Mouse (Mus musculus) megakaryocyte, adult 5-6 weeks (primary cell): Measurements from ENCODE around the gene Clip4. TPM values are rescaled to one million over a fixed set of nuclear protein-coding genes. Genes with fewer than 3 reads are reported as not detected.
A peak's percentile ranks its signal among the peaks of the same experiment; 100 is the strongest.

Experiments
- ATAC-seq: 2 replicates; pipeline ENCODE4 v1.8.0; 2016; ENCODE audit warnings: mild to moderate bottlenecking, inconsistent platforms; ENCODE audit not compliant: poor library complexity, severe bottlenecking
- total RNA-seq, 2 experiments: library from RNA; stranded (forward) in 1 of 2; stranded (reverse) in 1 of 2; fragments of 153-499, 151-499 nt in 1 of 2; fragments of 221-1000, 200-1000 nt in 1 of 2; gene quantifications; 2 replicates each; pipeline versions ENCODE4 v1.2.3 to v1.2.4; 2015 to 2017

Gene Clip4
- total RNA-seq, 2 experiments from 2014 or later = 0.45 TPM; not detected in 1

DNA sequence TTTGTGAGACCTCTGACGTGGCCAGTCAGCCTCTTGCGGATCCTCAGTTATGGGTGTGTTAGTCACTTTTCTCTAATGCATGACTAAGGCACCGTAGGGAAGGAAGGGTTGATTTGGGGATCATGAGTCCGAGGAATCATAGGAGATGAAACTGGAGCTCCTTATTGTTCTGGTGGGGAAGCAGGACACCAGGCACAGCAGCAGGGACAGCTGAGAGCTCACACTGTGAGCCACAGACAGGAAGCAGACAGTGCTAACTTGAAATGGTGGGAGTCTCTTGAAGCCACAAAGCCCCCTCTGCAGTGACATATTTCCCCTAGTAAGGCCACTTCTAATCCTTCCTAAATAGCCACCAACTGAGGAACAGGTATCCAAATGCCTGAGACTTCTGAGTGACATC is 22.8 kb downstream of the Clip4 start:
- ATAC-seq = no peak

GRCm38 (mm10) chr17:71791622-71792021 is 23.3 kb downstream of the Clip4 start:
- no peak for ATAC-seq

GRCm38 (mm10) chr17:71795521-71796205 is 27.4 kb downstream of the Clip4 start:
- ATAC-seq = no peak

GRCm38 (mm10) chr17:71803456-71803855 is 35.2 kb downstream of the Clip4 start:
- no peak for ATAC-seq

GRCm38 (mm10) chr17:71803876-71804275 is 35.6 kb downstream of the Clip4 start:
- ATAC-seq = no peak

GRCm38 (mm10) chr17:71811070-71811469 is 42.8 kb downstream of the Clip4 start:
- no peak for ATAC-seq

DNA sequence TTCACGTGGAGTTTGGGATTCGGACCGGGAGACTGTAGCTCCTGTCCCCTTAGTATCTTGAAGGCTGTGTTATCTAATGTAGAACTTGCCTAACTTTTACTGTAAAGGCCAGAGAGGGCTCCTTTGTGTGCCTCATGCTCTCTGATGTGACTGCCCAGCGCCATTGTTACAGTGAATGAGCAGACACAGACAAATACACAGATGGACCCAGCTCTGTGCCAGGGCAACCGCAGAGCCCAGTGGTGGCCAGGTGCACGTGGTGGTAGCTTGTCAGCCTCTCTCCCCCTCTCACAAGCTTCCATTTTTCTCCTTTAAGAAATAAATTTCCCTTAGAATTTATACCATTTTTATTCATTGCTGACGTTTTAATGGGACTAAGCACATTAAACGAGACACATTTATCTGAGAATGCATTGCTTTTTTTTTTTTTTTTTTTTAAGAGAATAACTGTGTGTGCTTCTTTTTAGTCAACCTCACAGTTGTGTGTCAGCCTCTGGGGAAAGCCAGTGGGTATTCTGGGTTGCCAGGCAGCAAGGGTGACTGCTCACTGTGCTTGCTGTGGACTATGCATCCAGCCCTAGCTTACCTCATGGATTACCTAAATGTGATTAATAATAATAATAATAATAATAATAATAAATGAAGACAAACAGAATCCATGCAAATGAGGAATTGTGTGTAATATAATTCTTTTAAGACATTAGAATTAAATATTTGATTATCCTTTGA is 48.0 kb downstream of the Clip4 start:
- no peak for ATAC-seq

DNA sequence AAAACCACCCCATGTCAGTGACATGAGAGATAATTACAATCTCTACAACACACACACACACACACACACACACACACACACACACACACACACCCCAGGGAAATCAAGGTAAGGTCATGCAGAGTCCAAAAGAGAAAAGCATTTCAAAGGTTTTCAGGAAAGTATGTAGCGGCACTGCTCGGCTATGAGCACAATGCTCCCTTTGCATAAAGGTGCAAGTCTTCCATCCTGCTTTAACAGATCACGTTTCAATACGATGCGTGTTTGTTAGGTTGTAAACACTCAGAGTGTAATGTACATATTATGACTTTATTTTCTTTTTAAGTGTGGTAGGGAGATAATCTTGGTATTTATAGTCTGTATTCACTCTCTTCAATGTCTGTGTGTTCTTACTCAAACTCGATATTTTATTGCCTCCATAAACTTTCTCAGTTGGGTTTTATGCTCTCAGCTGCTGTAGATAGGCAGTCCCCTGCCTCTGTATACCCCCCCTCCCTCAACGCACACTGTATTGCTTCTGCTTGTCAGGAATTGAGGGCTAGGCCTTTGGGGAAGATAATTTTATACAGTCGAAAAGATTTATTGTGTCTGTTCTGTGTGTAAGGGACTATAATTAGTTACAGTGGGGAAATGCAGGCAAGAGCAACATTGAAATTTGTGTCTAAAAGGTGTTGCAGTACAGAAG is 55.5 kb downstream of the Clip4 start:
- no peak for ATAC-seq

DNA sequence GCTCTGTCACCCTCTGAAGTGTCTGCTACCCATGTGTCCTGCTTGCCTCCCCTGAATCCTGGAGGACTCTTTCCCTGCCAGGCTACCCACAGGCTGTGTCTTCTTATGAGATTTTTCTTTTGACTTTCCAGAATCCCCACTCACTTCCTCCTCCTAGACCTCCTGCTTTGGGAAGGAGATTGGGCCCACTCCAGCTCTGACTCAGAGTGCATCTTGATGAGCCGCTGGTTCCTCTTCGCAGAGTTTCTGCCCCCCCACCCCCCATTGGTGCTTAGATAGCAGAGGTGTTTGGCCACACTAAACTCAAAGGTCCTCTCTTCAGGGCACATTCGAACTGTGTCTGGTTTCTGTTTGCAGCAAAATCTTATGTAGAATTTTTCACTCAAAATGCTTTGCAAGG is 58.3 kb downstream of the Clip4 start:
- ATAC-seq = no peak

GRCm38 (mm10) chr17:71827627-71828026 is 59.4 kb downstream of the Clip4 start:
- no peak for ATAC-seq

GRCm38 (mm10) chr17:71828647-71829414 is 60.6 kb downstream of the Clip4 start:
- no peak for ATAC-seq

DNA sequence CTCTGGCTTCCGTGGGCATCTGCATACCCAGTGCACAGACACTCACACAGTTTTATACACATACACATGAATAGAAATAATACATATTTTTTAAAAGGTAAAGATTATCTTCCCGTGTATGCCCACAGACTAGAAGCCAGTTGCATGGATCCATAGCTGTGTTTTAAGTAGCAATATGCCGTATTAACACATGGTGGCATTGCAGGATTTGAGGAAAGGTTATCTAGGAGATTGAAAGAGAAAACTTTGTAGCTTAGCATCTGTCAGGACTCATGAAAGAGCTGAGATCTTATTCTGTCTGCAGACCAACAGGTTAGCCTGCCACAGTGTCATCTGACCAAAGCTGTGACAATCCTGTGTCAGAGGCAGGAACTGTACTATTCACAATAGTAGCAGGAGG is 63.7 kb downstream of the Clip4 start:
- no peak for ATAC-seq

- no peak for ATAC-seq
Measured at GRCm38 (mm10) chr17:71862184-71862583, 93.9 kb downstream of the Clip4 start.

DNA sequence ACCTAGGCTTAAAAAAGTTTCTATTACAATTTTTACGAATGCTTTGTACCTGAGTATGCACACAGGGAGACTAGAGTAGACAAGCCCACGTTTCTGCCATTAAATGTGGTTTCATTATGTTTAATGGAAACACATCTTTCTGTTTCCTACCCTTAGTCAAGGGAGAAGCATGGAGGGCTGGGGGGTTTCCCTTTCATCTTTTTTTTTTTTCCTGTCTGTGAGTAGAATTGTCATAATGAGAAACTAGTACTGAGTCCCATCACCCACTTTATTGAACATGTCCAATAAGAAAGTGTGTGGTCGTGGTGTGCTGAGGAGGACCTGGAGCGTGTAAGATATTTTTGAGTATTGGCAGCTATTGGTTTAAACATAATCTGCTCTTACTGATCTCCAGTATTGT is 94.6 kb downstream of the Clip4 start:
- no peak for ATAC-seq

DNA sequence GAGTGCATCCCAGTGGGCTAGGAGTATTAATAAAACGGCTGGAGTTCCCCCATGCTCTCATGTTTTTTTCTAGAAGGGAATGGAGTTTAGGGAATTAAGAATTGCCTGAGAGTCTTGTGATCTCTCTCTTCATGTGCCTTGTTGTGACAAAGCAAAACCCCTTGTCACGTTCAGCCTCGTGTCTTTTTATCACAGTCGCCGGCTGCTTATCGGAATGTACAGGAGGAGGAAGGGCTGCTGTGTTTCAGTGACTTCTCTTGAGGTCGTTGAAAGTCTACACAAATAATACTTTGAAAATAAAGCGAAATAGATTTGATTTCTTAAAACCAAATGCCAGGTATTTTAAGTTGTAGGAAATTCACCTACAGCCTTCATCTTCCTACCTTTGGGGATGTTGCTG is 95.8 kb downstream of the Clip4 start:
- no peak for ATAC-seq

DNA sequence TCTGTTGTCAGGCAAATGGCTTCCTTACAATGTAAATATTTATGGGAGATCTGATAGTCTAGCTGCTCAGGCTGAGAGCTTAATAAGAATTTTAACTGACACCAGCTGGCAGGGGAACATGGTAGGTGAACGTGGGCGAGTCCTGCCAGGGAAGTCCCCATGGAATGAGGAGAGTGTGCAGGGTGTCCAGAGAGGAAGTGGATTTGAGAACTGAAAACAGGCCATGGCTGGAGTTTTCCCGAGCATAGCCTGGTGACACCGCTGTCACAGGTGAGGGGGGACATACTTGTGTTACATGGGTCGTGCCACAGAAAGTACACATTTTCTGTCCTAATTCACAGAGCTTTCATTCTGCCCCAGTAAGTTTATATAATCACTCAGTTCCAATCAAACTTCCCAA is 97.2 kb downstream of the Clip4 start:
- ATAC-seq = no peak

DNA sequence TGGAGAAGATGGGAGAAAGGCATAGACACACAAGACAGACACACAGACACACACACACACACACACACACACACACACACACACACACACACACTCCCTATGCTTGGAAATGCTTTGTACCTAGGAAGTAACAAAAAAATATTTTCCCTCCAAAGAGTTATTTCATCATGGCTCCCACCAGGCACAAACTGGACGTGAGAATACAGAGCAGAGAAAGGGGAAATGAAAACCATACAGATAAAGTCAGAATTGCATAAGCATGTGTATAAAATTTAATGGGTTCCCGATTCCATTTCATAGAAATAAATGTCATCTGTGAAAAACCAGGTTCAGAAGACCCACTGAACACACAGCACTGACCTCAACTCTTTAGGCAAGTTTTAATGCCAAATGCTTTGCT is 99.6 kb downstream of the Clip4 start:
- peak; percentile 68 for ATAC-seq

DNA sequence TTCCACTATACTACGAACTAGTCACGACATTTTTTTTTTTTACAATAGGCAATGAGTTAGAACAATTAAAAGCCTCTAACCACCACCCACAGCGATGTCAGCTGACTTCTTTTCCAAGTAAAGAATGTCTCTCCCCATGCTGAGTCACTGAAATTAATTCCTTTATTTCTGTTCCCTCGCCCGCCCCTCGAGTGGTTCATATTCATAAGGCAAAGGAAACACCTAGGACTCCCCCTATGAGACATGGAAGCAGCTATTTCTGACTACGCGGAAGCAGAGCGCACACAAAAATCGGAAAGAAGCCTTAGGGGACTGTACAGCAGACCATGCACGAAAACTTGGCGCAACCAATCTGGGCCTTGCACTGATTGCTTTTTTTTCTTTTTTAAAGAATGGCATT is 100.6 kb downstream of the Clip4 start:
- no peak for ATAC-seq

- no peak for ATAC-seq
Measured at GRCm38 (mm10) chr17:71869372-71870231, 101.3 kb downstream of the Clip4 start.

DNA sequence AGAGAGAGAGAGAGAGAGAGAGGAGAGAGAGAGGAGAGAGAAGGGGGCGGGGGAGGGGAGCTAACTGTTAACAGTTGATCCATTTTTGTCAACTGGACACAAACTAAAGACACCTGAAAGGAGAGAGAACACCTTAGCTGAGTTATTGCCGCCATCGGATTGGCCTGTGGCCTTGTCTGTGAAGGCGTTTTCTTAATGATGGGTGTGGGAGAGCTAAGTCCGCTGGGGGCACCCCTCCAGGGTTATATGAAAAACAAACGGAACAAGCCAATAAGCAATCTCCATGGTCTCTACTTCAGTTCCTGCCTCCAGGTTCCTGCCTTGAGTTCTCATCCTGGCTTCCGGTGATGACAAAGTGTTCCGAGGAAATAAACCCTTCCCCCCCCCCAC is 102.0 kb downstream of the Clip4 start:
- no peak for ATAC-seq
